Mouse (Mus musculus) CH12.LX (cell line): ENCODE data around the gene Pptc7.

Experiments
- BHLHE40 ChIP-seq: IDR thresholded peaks from 2 replicates; pipeline ENCODE4 v1.6.1; 2011; ENCODE audit warnings: mild to moderate bottlenecking, low read depth, low read length, improper control_type of control experiment
- CHD2 ChIP-seq: IDR thresholded peaks from 2 replicates; pipeline ENCODE4 v1.6.1; 2011; ENCODE audit warnings: low read length, improper control_type of control experiment
- CTCF ChIP-seq, 2 experiments: IDR thresholded peaks in 1 of 2; conservative IDR thresholded peaks in 1 of 2; 2 replicates each; pipeline ENCODE4 v1.5.1; 2011 to 2012; ENCODE audit warnings: low read depth in 2 of 2, low read length in 2 of 2, improper control_type of control experiment in 1 of 2, inconsistent platforms in 1 of 2, mild to moderate bottlenecking in 1 of 2, moderate library complexity in 1 of 2
- JUND ChIP-seq: conservative IDR thresholded peaks from 2 replicates; pipeline ENCODE4 v1.6.1; 2011; ENCODE audit warnings: low read depth, low read length, improper control_type of control experiment
- POLR2A ChIP-seq: IDR thresholded peaks from 2 replicates; pipeline ENCODE4 v1.6.1; 2011; ENCODE audit warnings: low read depth, mild to moderate bottlenecking, improper control_type of control experiment, low read length
- ZC3H11A ChIP-seq: IDR thresholded peaks from 2 replicates; pipeline ENCODE4 v1.6.1; 2012; ENCODE audit warnings: low read depth, mild to moderate bottlenecking, inconsistent platforms, low read length, improper control_type of control experiment
- ZMIZ1 ChIP-seq: IDR thresholded peaks from 2 replicates; pipeline ENCODE4 v1.6.1; 2012; ENCODE audit warnings: low read depth, mild to moderate bottlenecking, inconsistent platforms, low read length, improper control_type of control experiment

DNA sequence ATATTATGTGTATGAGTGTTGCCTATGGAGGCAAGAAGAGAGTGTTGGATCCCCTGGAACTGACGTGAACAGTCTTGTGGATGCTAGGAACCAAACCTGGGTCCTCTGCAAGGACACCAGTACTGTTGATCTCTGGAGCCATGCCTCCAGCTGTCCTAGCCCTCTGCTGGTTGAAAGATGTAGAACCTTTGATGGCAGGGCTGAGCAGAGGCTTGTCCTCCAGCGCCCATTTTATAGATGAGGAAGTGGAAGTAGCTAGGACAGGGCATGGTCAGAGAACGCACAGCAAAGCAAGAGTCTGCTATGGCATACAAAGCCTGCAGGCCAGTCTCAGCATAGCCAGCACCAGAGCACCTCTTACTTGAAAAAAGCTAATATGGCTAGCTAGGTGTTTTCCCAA is 33.9 kb downstream of the Pptc7 start:
- TF ChIP-seq CTCF (conservative IDR thresholded peaks at IDR 0.05 in 1 of 2, IDR thresholded peaks at IDR 0.05 in 1 of 2; ENCODE audit: low read depth in 2 of 2, low read length in 2 of 2) (peak; percentile 37 to 84; a peak in 2 of 4 replicates), POLR2A (no peak), BHLHE40 (no peak), ZMIZ1 (no peak), ZC3H11A (peak; percentile 33; the same call in 1 of the 2 replicates), CHD2 (no peak), JUND (no peak)
